Mouse (Mus musculus): ENCODE measurements at regions not wholly inside any gene's neighbourhood (a gene's known extent, or its start where the extent isn't known, plus 50 kb on each side); places are given as distances from the start of the nearest gene placed in this dataset.

DNA sequence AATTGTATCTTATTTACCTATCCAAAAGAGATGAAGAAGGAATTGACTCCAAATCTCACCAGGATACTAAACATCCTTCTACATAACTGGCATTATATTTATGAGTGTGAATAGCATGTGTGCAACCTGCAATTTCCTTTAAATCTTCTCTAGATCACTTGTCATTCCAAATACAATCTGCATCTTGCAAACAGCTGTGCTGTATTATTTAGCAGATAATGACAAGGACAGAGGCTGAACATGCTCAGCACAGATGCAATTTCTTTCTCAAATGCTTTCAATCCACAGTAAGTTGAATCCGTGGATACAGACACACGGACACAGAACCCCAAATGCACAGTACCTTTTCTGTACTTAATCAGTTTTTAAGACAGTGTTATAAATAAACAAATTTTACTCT, 229.4 kb upstream of the Cd180 start:
- no peak for TF ChIP-seq CTCF (conservative IDR thresholded peaks at IDR 0.05)
- no peak overlapping the region for H3K4me3 ChIP-seq
- no peak overlapping the region for H3K27ac ChIP-seq
- no peak for DNase-seq (ENCODE audit: low spot score in 2 of 2)

DNA sequence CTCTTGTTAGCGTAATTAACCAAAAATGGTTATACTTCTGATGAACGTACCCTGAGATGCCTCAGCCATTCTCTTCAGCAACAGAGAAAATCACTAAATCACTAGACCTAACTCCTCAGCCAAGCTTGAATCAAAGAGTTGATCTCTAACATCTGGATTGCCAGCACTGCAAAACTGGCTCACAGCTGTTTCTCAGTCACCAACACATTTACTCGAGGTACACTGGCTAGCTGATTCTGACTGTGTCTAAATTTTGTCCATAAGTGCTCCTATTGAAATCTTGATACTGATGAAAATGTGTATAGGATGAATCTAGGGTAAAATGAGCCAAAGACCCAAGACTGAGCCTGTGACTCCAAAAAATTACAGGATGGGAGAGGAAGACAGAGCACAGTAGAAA, 211.5 kb upstream of the Cd180 start:
- no peak for DNase-seq (ENCODE audit: low spot score in 2 of 2)
- no peak for TF ChIP-seq CTCF (conservative IDR thresholded peaks at IDR 0.05)
- H3K27ac ChIP-seq: no peak overlapping the region
- no peak overlapping the region for H3K4me3 ChIP-seq

DNA sequence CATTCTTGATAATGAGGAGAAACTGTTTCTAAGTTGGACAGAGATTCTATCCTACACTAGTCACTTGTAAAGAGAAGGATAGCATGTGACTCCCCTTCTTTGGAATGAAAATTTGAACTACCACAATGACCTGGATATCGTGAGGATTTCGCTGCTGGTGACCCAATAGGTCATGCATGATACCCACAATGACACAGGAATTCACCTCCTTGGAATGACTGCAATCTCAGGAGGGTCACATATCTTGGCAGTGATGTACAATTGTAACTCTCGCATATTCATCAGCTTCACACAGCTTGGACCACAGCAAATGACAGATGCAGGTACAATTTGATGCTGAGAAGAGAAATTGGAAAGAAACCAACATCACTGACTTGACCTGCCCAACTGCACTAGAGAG, 210.9 kb upstream of the Cd180 start:
- TF ChIP-seq CTCF (conservative IDR thresholded peaks at IDR 0.05): no peak
- Histone ChIP-seq H3K27ac (no peak overlapping the region), H3K4me3 (no peak overlapping the region)
- no peak for DNase-seq (ENCODE audit: low spot score in 2 of 2)

DNA sequence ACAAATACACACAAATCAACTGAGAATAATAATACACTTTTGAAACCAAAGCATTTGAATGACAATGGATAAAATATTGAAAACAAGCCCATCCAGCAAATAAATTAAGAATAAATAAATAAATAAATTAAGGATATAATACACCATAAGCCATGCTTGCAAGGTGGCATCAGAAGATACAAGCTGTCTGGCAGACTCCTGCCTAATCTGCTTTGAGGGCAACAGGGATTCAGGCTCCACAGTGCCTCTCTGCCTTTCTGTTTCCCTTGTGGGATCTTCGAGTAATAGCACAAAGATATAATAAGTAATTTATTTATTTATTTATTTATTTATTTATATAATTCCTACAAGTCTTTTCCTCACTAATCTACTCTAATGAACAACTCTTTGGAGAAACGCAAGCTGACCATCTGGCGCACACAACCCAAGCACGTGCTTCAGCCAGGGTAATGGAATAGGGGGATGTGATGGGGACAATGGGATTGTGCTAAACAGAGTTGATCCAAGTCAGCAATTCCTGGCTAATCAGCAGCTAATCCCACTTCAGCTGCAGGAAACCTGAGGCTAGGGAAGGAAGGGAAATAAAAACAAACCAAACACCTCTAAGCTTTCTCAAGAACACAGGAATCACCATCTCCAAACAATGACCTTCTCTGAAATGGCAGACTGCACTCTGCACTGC, 205.8 kb upstream of the Cd180 start:
- Histone ChIP-seq H3K4me3 (no peak overlapping the region), H3K27ac (no peak overlapping the region)
- no peak for TF ChIP-seq CTCF (conservative IDR thresholded peaks at IDR 0.05)
- DNase-seq (ENCODE audit: low spot score in 2 of 2): no peak

DNA sequence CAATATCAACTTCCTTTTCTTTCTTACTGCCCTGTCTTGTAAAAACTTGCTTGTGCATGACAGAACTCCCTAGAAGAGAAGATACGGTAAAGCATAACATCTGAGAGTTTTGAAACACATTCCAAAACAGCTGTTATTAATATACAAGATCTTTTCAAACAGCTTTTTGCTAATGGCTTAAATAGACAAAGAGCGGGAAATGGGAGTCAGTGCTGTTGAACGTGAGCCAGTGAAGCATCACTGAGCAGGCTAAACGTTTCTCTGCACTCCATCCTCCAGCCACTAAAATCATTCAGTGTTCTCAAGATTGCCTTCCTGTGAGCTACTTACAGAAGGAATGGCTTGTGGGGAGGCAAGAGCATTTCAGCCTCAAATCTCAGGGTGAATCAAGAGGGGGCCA, 202.0 kb upstream of the Cd180 start:
- Histone ChIP-seq H3K27ac (no peak overlapping the region), H3K4me3 (no peak overlapping the region)
- no peak for DNase-seq (ENCODE audit: low spot score in 2 of 2)
- no peak for TF ChIP-seq CTCF (conservative IDR thresholded peaks at IDR 0.05)

DNA sequence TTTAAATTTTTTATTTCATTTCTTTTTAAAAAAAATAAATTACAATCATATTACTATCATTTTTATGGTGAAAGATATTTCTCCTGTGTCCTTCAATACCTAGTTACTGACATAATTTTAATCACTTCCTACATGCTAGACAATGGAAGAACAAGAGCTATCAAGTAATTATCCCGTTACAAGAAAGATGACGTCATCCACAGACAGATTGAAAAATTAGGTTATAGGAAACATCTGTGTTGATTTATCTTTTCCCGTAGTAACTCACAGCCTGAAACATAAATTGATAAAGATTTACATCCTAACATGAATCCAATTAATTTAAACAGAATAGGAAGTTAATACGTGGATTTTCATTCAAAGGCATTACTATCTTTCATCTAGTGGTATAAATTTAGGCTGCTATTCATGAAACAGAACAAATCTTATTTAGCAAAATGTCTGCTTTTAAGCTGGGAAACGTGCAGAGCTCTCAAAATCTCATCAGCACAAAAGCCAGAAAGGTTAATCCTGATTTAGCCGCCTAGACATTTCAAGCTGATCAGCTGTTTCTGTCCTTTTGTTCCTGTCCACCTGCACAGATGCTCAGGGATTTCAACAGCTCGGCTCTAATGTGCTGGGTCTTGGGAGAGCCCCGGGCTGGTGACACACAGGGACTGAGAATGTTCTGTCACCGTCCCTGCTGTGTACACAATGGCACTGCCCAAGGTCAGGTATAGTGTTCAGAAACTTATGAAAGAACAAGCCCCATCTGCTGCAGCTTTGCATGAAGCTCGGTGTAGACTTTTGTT, 189.0 kb upstream of the Cd180 start:
- no peak for DNase-seq (ENCODE audit: low spot score in 2 of 2)
- Histone ChIP-seq H3K27ac (no peak overlapping the region), H3K4me3 (no peak overlapping the region)
- no peak for TF ChIP-seq CTCF (conservative IDR thresholded peaks at IDR 0.05)

DNA sequence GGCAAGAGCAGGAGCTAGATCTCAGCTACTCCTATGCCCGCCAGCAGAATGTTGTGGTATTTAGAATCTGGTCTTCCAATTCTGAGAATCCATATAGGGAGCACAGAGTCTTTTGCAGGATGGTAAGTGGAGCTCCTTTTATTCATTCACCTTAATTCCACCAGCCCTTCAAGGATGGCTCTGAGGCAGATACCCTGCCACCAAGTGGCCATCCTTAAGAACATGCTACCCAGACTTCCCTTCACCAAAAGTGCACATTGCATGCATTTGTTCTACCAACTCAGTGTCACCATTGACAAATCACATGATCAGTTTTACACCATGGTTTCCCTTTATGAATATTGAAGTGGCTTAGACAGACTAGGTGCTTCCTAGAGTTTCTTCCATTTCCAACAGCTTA, 186.1 kb upstream of the Cd180 start:
- no peak overlapping the region for H3K27ac ChIP-seq
- no peak overlapping the region for H3K4me3 ChIP-seq
- no peak for DNase-seq (ENCODE audit: low spot score in 2 of 2)
- TF ChIP-seq CTCF (conservative IDR thresholded peaks at IDR 0.05): peak; percentile 71

DNA sequence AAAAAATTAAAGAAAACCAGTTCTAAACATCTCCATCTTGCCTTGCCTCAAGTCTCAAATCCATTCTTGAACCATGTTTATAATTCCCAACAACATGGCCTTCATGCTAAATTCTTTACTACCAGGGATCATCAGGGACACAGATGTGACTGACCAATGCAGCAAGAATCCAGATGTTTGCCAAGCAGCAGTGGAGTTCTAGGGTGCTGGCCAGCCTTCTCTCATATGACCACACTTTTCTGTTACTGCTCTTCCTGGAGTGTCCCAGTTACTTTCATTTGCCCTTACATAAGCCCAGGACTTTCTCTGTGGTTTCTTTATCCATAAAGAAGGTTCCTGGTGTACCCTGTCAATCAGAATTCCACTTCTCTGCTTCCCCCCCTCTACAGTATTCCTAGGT, 185.4 kb upstream of the Cd180 start:
- no peak for TF ChIP-seq CTCF (conservative IDR thresholded peaks at IDR 0.05)
- H3K4me3 ChIP-seq: no peak overlapping the region
- DNase-seq (ENCODE audit: low spot score in 2 of 2): no peak
- H3K27ac ChIP-seq: no peak overlapping the region

DNA sequence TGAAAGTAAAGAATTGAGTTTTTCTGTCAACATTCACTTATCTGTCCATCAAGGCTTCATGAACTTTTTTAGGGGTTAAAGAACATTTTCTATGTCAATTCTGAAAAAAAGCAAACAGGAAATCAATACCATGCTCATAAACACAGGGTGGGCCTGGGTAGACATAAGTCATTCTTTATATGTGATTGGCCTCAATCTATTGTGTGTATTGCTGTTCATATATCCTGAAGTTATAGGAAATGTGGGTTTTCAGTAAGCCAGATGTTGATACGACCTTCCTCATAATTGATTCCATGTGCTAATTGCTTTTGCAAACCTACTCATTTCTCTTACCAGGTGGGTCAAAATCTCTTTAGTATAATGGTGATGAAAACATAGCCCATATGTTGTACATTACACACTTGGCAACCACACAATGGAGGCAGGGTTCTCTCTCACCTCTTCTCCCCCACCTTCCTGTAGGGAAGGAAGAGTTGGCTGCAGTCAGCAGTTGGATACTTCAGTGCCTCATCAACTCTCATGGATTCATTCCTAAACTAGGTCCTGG, 182.6 kb upstream of the Cd180 start:
- no peak for DNase-seq (ENCODE audit: low spot score in 2 of 2)
- Histone ChIP-seq H3K4me3 (no peak overlapping the region), H3K27ac (no peak overlapping the region)
- no peak for TF ChIP-seq CTCF (conservative IDR thresholded peaks at IDR 0.05)

DNA sequence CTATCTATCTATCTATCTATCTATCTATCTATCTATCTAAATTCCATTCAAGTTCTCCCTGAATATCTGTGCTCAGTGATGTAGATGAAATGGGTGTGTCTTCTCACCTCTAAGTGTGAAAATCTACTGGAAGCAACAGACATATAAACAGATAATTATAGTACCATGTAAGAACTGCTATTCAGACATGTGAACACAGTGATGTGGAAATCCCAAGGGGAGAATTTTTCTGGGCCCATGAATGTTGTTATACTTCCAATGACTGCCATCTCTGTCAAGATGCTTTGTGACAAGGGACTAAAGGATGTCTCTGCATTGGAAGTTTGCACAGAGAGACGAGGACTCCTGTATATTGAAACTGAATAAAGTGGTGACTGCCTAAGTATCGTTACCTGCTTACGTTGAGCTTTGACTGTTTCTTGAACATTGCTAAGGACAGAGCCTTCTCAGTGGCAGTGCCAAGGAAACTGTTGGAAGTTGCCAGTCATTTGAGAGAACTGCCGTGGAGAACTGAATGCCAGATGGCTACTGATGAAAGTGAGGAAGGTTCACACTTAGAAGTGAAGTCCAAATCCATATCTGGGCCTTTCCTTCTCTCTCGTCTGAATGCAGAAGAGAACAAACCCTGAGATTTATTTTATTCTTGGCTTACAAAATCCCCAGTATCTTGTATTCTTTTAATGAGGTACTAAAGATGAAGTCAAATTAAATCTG, 175.0 kb upstream of the Cd180 start:
- no peak overlapping the region for H3K4me3 ChIP-seq
- DNase-seq (ENCODE audit: low spot score in 2 of 2): peak in 1 of 2 experiments; percentile 3
- H3K27ac ChIP-seq: no peak overlapping the region
- no peak for TF ChIP-seq CTCF (conservative IDR thresholded peaks at IDR 0.05)

DNA sequence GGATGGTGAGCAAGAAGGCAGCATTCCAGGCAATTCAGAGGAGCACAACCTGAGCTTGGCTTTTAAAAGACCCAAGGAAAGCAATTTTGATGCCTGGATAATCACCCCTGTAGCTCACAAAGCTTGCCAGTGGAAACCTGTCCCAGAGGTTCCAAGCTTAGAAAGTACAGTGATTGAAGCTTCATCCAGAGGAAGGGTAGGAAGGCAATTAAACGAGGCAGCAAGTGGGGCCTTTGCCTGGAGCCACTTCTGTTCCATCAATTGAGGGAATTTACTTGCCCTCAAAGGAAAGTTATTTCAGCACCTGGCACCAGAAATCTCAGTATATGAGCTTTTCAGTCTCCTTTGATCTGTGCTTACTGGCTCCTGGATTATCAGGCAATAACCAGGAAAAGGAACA, 171.9 kb upstream of the Cd180 start:
- no peak for DNase-seq (ENCODE audit: low spot score in 2 of 2)
- Histone ChIP-seq H3K27ac (no peak overlapping the region), H3K4me3 (no peak overlapping the region)
- TF ChIP-seq CTCF (conservative IDR thresholded peaks at IDR 0.05): no peak

DNA sequence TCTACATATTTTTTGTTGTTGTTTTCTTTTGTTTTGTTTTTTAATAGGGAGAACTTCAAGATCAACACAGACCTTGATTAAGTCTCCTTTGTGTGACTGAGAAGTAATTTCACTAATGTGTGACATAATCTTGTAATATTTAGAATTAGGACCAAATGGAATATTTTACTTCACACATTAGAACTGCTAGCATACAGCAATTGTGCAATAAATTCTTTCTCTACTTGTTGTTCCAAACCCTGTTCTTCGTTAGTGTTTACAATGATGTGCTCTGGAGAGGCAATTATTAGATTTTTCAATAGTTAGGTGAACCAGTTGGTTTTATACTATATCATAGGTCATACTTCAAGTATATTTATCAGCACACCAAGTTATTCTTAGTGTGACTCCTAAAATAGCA, 171.3 kb upstream of the Cd180 start:
- H3K27ac ChIP-seq: no peak overlapping the region
- no peak overlapping the region for H3K4me3 ChIP-seq
- no peak for DNase-seq (ENCODE audit: low spot score in 2 of 2)
- no peak for TF ChIP-seq CTCF (conservative IDR thresholded peaks at IDR 0.05)

DNA sequence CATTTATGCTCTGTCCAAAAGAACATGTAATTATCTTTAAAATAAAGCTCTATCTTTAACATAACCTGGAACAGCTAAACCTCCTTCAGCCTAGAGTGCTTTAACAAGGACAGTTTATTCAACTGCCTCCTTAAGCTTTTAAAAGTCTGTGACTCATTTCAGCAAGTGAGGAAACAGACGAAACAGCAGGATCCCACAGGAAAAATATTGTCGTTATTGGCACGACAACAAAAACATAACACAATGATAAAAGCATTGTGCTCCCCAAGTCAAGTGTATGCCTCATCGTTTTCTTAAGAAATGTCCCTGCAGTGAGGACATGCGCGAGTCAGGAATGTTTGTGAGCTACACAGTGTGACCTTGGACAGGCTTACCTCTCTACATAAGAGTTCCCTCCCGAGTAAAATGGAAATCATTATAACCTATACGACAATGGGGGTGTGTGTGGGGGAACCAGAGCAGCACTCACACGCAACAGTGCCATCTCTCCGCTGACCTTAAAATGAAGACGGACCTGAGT, 166.7 kb upstream of the Cd180 start:
- H3K4me3 ChIP-seq: no peak overlapping the region
- no peak for TF ChIP-seq CTCF (conservative IDR thresholded peaks at IDR 0.05)
- no peak for DNase-seq (ENCODE audit: low spot score in 2 of 2)
- no peak overlapping the region for H3K27ac ChIP-seq
